Mouse (Mus musculus) retina, postnatal 7 days (tissue): ENCODE measurements around the gene Trnau1ap.
A peak's percentile ranks its signal among the peaks of the same experiment; 100 is the strongest.

Experiments
- DNase-seq: peaks from one replicate; pipeline ENCODE4 v3.0.0-alpha.2; 2012; ENCODE audit warnings: low read depth, low spot score

Trnau1ap gene

GRCm38 (mm10) chr4:132329115-132329834 lies at the start of gene Trnau1ap:
Trnau1ap (minus strand) TSS chr4:132329538.
- DNase-seq = peak; percentile 83

- DNase-seq = no peak
These were observed 44.5 kb upstream of the Trnau1ap start for GRCm38 (mm10) chr4:132373820-132374219.

- DNase-seq = no peak
These were observed 40.8 kb upstream of the Trnau1ap start for GRCm38 (mm10) chr4:132369953-132370750.

GRCm38 (mm10) chr4:132367480-132368201 lies 38.3 kb upstream of the Trnau1ap start:
- DNase-seq = no peak

- no peak for DNase-seq
These were observed 36.2 kb upstream of the Trnau1ap start for GRCm38 (mm10) chr4:132365450-132366060.

- DNase-seq = no peak
These were observed 34.1 kb upstream of the Trnau1ap start for GRCm38 (mm10) chr4:132363487-132363886.

- no peak for DNase-seq
These were observed 30.2 kb upstream of the Trnau1ap start for GRCm38 (mm10) chr4:132359510-132359909.

GRCm38 (mm10) chr4:132356170-132356569 lies 26.8 kb upstream of the Trnau1ap start:
- no peak for DNase-seq

GRCm38 (mm10) chr4:132355403-132355802 lies 26.1 kb upstream of the Trnau1ap start:
- no peak for DNase-seq

GRCm38 (mm10) chr4:132354571-132354970 lies 25.2 kb upstream of the Trnau1ap start:
- DNase-seq = no peak

- DNase-seq = peak; percentile 78
These were observed 24.1 kb upstream of the Trnau1ap start, which contains the start of gene Rcc1 for GRCm38 (mm10) chr4:132353481-132353885. Rcc1 (minus strand) TSS chr4:132353605.

- DNase-seq = no peak
These were observed 23.4 kb upstream of the Trnau1ap start for GRCm38 (mm10) chr4:132352739-132353138.

- DNase-seq = no peak
These were observed 22.1 kb upstream of the Trnau1ap start for GRCm38 (mm10) chr4:132351401-132351800.

- DNase-seq = no peak
These were observed 21.5 kb upstream of the Trnau1ap start for GRCm38 (mm10) chr4:132350854-132351253.

GRCm38 (mm10) chr4:132350123-132350740 lies 20.9 kb upstream of the Trnau1ap start:
- DNase-seq = no peak

- DNase-seq = no peak
These were observed 20.3 kb upstream of the Trnau1ap start for GRCm38 (mm10) chr4:132349495-132350122.

GRCm38 (mm10) chr4:132346661-132347060 lies 17.3 kb upstream of the Trnau1ap start:
- DNase-seq = no peak

- no peak for DNase-seq
These were observed 16.9 kb upstream of the Trnau1ap start for GRCm38 (mm10) chr4:132346261-132346660.

GRCm38 (mm10) chr4:132345843-132346212 lies 16.5 kb upstream of the Trnau1ap start:
- DNase-seq = no peak

- DNase-seq = peak; percentile 83
These were observed 16.0 kb upstream of the Trnau1ap start for GRCm38 (mm10) chr4:132345135-132345842.
